Mouse (Mus musculus): ENCODE data around the gene Nudc. TPM values are rescaled to one million over a fixed set of nuclear protein-coding genes. Genes with fewer than 3 reads are reported as not detected.

Nudc gene
- 148 TPM for polyA plus RNA-seq (2017; shearing (Covaris generic))

DNA sequence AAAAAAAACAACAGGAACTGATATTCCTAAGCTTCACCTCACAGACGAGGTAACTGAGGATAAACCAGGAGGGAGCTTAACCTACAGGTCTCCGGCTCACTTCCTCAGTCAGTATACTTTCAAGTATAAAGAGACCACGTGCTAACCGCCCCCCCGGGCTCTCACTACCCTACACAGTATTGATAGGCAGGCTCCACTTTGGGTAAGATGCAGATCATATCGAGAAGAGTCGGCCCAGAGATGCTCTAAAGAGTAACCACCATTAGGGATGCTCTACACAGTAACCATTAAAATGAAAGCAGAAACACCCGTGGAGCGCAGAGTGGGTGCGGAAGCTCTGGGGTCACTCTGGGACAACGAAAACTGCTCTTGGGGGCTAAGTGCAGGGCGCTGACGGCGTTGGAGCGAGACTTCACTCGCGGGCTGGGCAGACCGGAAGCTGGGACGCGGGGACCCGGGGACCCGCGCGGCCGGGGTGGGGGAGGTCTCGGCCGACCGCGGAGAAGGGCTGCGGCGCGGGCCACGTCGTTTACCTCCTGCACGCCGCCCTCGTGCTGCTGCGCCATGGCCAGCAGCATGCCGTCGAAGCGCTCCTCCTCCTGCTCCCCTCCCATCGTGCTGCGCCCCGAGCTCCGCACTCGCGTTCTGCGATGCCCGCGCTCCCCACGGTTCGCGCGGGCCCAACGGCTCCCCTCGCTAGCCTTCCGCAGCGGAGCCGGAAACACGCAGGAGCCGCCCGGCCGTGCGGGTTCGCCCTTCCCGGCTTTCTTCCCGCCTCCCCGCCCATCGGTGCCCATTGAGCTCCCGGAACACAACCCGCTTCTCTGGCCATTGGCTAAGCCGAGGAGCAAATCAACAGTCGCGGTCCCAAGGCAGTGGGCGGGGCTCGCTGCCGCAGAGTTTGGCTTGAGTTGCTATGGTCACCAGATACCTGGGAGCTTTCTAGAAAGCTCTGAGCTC lies at the start of gene Nudc:
Gene Nudc (minus strand): TSS at position 725 of the 960 bp plus-strand sequence.

GRCm38 (mm10) chr4:133584059-133584951 lies 38.5 kb upstream of the Nudc start, which contains the start of gene Gpn2:
TSS of gene Gpn2 (plus strand) at chr4:133584362.

GRCm38 (mm10) chr4:133574070-133574842 lies 28.5 kb upstream of the Nudc start, which contains the start of gene Gpatch3:
TSS of gene Gpatch3 (plus strand) at chr4:133574745.

DNA sequence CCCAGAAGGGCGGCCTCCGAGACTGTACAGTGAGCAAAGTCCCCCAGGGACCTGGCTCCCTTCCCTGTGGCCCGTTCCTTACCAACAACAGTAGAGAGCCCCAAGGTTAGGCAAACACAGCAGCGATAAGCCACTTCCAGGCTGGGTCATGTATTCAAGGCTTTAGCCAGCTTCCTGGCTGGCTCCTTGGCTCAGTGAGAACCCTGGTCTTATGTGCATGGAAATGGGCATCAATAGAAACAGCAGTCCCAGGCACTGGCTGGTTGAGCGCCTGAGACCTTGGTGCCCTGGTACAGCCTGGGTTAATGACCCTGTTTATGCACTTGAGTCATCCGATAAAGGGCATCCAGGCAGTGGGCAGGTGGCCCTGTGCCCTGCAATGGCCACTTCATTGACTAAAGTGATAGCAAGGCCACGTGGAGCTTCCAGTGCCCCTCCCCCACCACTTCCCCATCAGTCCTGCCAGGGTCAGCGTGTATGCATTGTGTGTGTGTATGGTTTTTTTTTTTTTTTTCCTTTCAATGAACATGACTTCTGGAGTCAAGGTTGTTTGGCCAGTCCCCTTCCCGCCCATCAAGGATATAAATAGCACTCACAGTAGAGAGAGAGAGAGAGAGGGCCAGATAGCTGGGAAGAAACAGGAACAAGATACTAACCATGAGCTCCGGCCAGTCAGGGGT lies 7.1 kb upstream of the Nudc start, which contains the start of gene Nr0b2:
Gene Nr0b2 (plus strand): TSS at position 609 of the 680 bp plus-strand sequence.

DNA sequence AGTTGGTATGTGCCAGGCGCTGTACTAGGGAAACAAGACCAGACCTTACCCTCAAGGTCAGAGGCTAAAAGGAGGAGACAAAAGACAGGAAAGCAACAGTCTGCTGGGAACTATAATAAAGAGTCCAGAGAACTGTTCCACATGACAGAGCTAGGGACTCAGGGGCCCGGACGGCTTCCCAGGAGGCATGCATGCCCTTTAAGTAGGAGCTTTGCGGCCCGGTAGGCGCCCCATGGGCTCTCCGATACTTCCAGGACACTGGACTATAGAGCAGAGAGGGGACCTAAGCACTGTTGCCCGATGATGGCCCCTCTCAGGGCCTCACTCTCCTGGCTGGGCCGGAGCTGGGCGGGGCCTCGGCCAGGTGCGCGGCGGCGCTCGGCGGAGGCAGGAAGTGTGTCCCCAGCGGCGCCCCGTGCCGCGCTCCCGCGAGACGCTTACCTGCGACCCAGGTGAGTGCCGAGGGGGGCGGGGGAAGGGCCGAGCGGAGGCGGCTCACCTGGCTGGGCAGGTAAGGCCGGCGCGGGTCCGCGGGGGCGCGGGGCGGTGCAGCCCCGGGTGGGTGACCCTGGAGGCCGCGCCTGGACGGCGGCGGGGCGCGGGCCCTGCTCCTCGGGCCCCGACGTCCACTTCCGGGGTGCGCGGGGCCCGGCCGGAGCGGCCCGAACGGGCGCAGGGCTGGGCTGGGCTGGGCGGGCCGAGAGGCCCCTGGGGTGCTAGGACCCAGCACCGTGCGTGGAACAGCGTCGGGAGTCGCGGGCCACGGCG lies 27.0 kb downstream of the Nudc start, which contains the start of gene Kdf1:
Gene Kdf1 (plus strand): TSS at position 363 of the 768 bp plus-strand sequence.

GRCm38 (mm10) chr4:133498160-133498724 lies 47.6 kb downstream of the Nudc start, which contains the start of gene Trnp1:
TSS of gene Trnp1 (minus strand) at chr4:133498550.

Other genes starting within 250 kb of the Nudc start
- gene Wdtc1, start 192.5 kb downstream of the Nudc start, polyA plus RNA-seq (2017; shearing (Covaris generic)) = 4.4 TPM
- gene Slc9a1, start 176.3 kb downstream of the Nudc start, polyA plus RNA-seq (2017; shearing (Covaris generic)) = 27.6 TPM
- gene Tent5b, start 65.9 kb downstream of the Nudc start, polyA plus RNA-seq (2017; shearing (Covaris generic)) = not detected
- not detected for gene Trnp1, start 47.4 kb downstream of the Nudc start, polyA plus RNA-seq (2017; shearing (Covaris generic))
- 0.39 TPM for gene Kdf1, start 27.0 kb downstream of the Nudc start, polyA plus RNA-seq (2017; shearing (Covaris generic))
- gene Nr0b2, start 7.4 kb upstream of the Nudc start, polyA plus RNA-seq (2017; shearing (Covaris generic)) = not detected
- gene Gpatch3, start 28.7 kb upstream of the Nudc start, polyA plus RNA-seq (2017; shearing (Covaris generic)) = 2.6 TPM
- 21.0 TPM for gene Gpn2, start 38.4 kb upstream of the Nudc start, polyA plus RNA-seq (2017; shearing (Covaris generic))
- gene Sfn, start 56.2 kb upstream of the Nudc start, polyA plus RNA-seq (2017; shearing (Covaris generic)) = 10.9 TPM
- 22.5 TPM for gene Zdhhc18, start 104.2 kb upstream of the Nudc start, polyA plus RNA-seq (2017; shearing (Covaris generic))
- 30.4 TPM for gene Pigv, start 126.7 kb upstream of the Nudc start, polyA plus RNA-seq (2017; shearing (Covaris generic))
- 32.8 TPM for gene Arid1a, start 210.8 kb upstream of the Nudc start, polyA plus RNA-seq (2017; shearing (Covaris generic))